10 mouse cellular contexts compared by ENCODE assay signal in genomic region chr9:82854040-82854439, GRCm38 (mm10). TPM values are rescaled to one million over a fixed set of nuclear protein-coding genes. Genes with fewer than 3 reads are reported as not detected.
DNase-seq lines count a peak whose midpoint lies in the region; ATAC-seq and TF ChIP-seq lines count a peak whose summit lies in the region.
"Had no signal": no experiment of that assay in that cellular context is flagged by ENCODE, and none has a peak within 500 bp of the region (broad histone marks: within the 10 kb centered on the region; RNA-seq: fewer than 3 reads in every experiment).

No protein-coding gene starts in this region.

- no peak overlapping the region for H3K9ac ChIP-seq in kidney, postnatal 0 days (ENCODE audit: low read depth, low read length)
- no peak overlapping the region for H3K9ac ChIP-seq in kidney, embryonic 16.5 days (replicated peaks; ENCODE audit: low read length)
- H3K9ac ChIP-seq in midbrain, embryonic 13.5 days (replicated peaks) = no peak overlapping the region
- H3K9ac ChIP-seq: heart, embryonic 15.5 days; lung, embryonic 15.5 days had no signal

- WGBS in kidney, postnatal 0 days = 62% methylated on average over 2 of the region's 2 CpGs
- 54% methylated on average over 2 of the region's 2 CpGs for WGBS in kidney, embryonic 16.5 days
- WGBS in midbrain, embryonic 13.5 days = 61% methylated on average over 2 of the region's 2 CpGs

- H3K4me2 ChIP-seq in kidney, postnatal 0 days (ENCODE audit: low read length) = no peak overlapping the region
- H3K4me2 ChIP-seq in kidney, embryonic 16.5 days (replicated peaks; ENCODE audit: low read depth, low read length) = no peak overlapping the region
- no peak overlapping the region for H3K4me2 ChIP-seq in midbrain, embryonic 13.5 days (replicated peaks)
- H3K4me2 ChIP-seq: heart, embryonic 15.5 days; lung, embryonic 15.5 days had no signal

- no peaks in the 10 kb centered on the region for H3K36me3 ChIP-seq in kidney, postnatal 0 days (ENCODE audit: insufficient read depth, low read length)
- H3K36me3 ChIP-seq in kidney, embryonic 16.5 days (ENCODE audit: insufficient read depth, low read length) = no peaks in the 10 kb centered on the region
- no peaks in the 10 kb centered on the region for H3K36me3 ChIP-seq in E14TG2a.4 (ENCODE audit: insufficient read depth, low read length)
- H3K36me3 ChIP-seq in midbrain, embryonic 13.5 days = no peaks in the 10 kb centered on the region; the same call in 1 of the 2 replicates
- H3K36me3 ChIP-seq: heart, embryonic 15.5 days; lung, embryonic 15.5 days had no signal

- TF ChIP-seq CTCF in kidney, postnatal 0 days (IDR thresholded peaks at IDR 0.05; ENCODE audit: low read depth) = peak; percentile 76
- peak; percentile 18; the same call in 1 of the 2 replicates for TF ChIP-seq CTCF in E14TG2a.4 (conservative IDR thresholded peaks at IDR 0.05; ENCODE audit: low read length)

- DNase-seq in kidney, postnatal 0 days (ENCODE audit: low spot score) = peak; percentile 61
- DNase-seq in embryo, embryonic 10.5 days (ENCODE audit: low spot score) = peak; percentile 46
- no peak for DNase-seq in cerebellum, adult 18-20 months
- DNase-seq in gastrocnemius, adult 8-10 months (ENCODE audit: low spot score in 2 of 2) = no peak
- no peak for DNase-seq in layer of hippocampus, adult 8-10 months (ENCODE audit: low spot score in 2 of 2)

- no peak for ATAC-seq in kidney, postnatal 0 days (replicated peaks; ENCODE audit: low FRiP score, low read depth)
- ATAC-seq in kidney, embryonic 16.5 days (ENCODE audit: low FRiP score, low TSS enrichment) = no peak; the same call in 1 of the 2 replicates
- 0 out of 2 replicates have a peak, but pooled peaks have one; percentile 37 for ATAC-seq in midbrain, embryonic 13.5 days

- no peak overlapping the region for H3K4me3 ChIP-seq in kidney, postnatal 0 days (replicated peaks; ENCODE audit: low read depth, low read length)
- no peak overlapping the region for H3K4me3 ChIP-seq in kidney, embryonic 16.5 days (ENCODE audit: low read length)
- no peak overlapping the region for H3K4me3 ChIP-seq in E14TG2a.4 (replicated peaks; ENCODE audit: low read length)
- H3K4me3 ChIP-seq in midbrain, embryonic 13.5 days (replicated peaks) = no peak overlapping the region
- H3K4me3 ChIP-seq: heart, embryonic 15.5 days; lung, embryonic 15.5 days had no signal

- H3K9me3 ChIP-seq in kidney, postnatal 0 days (replicated peaks; ENCODE audit: low read length) = no peaks in the 10 kb centered on the region
- H3K9me3 ChIP-seq in kidney, embryonic 16.5 days (ENCODE audit: low read length) = no peaks in the 10 kb centered on the region
- H3K9me3 ChIP-seq in E14TG2a.4 (ENCODE audit: low read length) = peaks cover 8% of the 10 kb centered on the region; the same call in 1 of the 2 replicates
- no peaks in the 10 kb centered on the region for H3K9me3 ChIP-seq in midbrain, embryonic 13.5 days
- H3K9me3 ChIP-seq: heart, embryonic 15.5 days; lung, embryonic 15.5 days had no signal

- no peak overlapping the region for H3K27ac ChIP-seq in kidney, postnatal 0 days
- H3K27ac ChIP-seq in kidney, embryonic 16.5 days (ENCODE audit: low read length) = no peak overlapping the region
- no peak overlapping the region for H3K27ac ChIP-seq in midbrain, embryonic 13.5 days
- H3K27ac ChIP-seq: heart, embryonic 15.5 days; lung, embryonic 15.5 days had no signal

- no peaks in the 10 kb centered on the region for H3K4me1 ChIP-seq in kidney, postnatal 0 days (replicated peaks; ENCODE audit: insufficient read depth, low read length)
- no peaks in the 10 kb centered on the region for H3K4me1 ChIP-seq in kidney, embryonic 16.5 days (ENCODE audit: insufficient read depth, low read length)
- no peaks in the 10 kb centered on the region for H3K4me1 ChIP-seq in E14TG2a.4 (replicated peaks; ENCODE audit: low read depth, low read length)
- no peaks in the 10 kb centered on the region for H3K4me1 ChIP-seq in midbrain, embryonic 13.5 days (replicated peaks)
- H3K4me1 ChIP-seq: lung, embryonic 15.5 days had no signal

- H3K27me3 ChIP-seq in kidney, postnatal 0 days (ENCODE audit: insufficient read depth, low read length) = no peaks in the 10 kb centered on the region
- no peaks in the 10 kb centered on the region for H3K27me3 ChIP-seq in kidney, embryonic 16.5 days (ENCODE audit: insufficient read depth, low read length)
- no peaks in the 10 kb centered on the region for H3K27me3 ChIP-seq in E14TG2a.4 (ENCODE audit: insufficient read depth, low read length)
- H3K27me3 ChIP-seq in midbrain, embryonic 13.5 days = no peaks in the 10 kb centered on the region
- H3K27me3 ChIP-seq: heart, embryonic 15.5 days; lung, embryonic 15.5 days had no signal

RNA-seq across cellular contexts. Expression of gene Irak1bp1, which starts 24.7 kb away (rescaled TPM):
- 29.4 and 31.8 TPM in 2 replicates for polyA plus RNA-seq in kidney, postnatal 0 days (2015; fragmentation: Nextera tagmentation; extraction: Ambion mirVana)
- polyA plus RNA-seq in kidney, embryonic 16.5 days (2015; fragmentation: Nextera tagmentation; extraction: Ambion mirVana) = 19.4 and 20.4 TPM in 2 replicates
- 29.2 TPM in 2 replicates for polyA plus RNA-seq in midbrain, embryonic 13.5 days (2015; fragmentation: Nextera tagmentation; extraction: Ambion mirVana)
- 1 to 10 TPM; 1.3 to 3.8 (median 2.8) TPM for total RNA-seq in gastrocnemius, adult 8-10 months (2022)
- total RNA-seq in layer of hippocampus, adult 8-10 months (2022) = 10 to 100 TPM; 17.0 to 19.1 (median 18.5) TPM

Comparison
In these comparisons a context has a peak if more than half of its experiments do, and no peak if none do; other contexts are left out.
1. DNase-seq: peak in kidney, postnatal 0 days (single experiment) and embryo, embryonic 10.5 days (single experiment); none in cerebellum, adult 18-20 months (0 of 2), gastrocnemius, adult 8-10 months (0 of 2) and layer of hippocampus, adult 8-10 months (0 of 2).